Mouse (Mus musculus): Measurements from ENCODE around the gene Acacb.

Acacb gene

DNA sequence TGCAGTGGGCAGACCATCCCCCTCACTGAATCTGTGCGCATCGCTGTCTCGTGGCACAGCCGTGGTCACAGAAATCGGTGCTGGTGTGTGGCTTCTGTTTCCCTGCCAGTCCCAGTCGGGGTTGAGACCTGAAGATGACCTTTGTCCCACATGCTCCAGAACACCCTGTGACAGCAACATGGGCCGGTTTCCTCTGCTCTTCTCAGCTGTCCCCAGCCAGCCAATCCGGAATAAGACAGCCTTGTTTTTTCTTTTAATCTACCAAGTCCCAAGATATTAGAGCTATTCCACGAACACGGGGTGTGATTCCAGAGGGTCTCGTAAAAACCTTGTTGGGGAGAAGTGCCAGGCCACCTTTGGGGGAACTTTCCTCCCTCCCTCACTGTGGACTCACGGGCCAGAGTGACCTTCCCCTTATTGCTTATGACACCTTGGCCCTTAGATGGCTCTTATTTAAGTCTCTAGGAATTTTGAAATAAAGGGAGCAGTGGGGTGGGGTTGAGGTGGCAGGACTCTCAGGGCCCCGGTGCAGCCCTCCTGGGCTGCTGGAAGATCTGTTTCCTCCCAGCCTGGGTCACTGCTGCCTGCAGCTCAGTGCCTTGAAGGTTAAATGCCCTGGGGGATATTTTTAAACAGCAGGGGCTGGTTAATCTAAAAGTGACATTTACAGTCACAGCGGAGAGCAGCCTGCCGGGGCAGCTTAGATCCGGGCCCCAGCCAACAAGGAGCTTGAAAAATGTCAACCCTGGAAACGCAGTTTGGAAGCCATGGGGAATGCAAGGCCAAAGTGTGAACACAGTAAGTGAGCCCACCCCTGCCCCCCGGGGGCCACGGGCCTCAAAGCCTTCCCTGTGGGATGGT lies at the start of gene Acacb:
Acacb (plus strand) TSS at position 508 of the 861 bp plus-strand sequence.
- peak; percentile 33 for DNase-seq (ENCODE audit: low read depth, low spot score)

- DNase-seq (ENCODE audit: low read depth, low spot score), result peak; percentile 95
Measured at GRCm38 (mm10) chr5:114099709-114100389, 46.5 kb upstream of the Acacb start.

DNA sequence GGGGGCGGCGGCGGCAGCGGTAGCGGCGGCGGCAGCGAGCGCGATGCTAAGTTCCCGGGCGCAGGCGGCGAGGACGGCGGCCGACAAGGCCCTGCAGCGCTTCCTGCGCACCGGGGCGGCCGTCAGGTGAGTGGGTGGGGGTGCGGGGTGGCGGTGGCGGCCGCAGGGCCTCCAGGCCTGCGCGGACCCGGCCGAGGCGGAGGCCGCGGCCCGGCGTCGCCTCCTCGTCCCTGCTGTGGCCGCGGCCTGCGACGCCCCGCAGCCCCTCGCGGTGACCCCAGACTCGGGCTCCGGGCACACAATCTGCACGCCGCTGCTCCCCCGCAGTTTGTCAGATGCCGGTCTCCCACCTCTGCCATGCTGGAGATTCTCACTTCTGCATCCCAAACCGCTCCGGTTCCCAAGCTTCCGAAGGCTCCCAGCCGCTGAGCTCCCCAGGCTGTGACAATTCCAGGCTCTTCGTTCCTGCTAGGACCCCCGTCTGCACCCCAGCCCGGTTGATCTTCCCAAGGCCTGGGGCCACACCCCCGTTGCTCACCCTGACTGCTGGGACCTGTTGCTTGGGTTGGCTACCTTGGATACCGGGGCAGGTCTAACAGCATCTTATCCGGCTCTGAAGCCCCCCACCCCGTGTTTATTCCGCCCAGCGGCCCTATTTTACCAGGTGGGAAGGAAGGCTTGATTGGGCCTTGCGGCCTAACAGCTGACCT lies 45.8 kb upstream of the Acacb start:
- no peak for DNase-seq (ENCODE audit: low read depth, low spot score)

GRCm38 (mm10) chr5:114101873-114102272 lies 44.5 kb upstream of the Acacb start:
- DNase-seq (ENCODE audit: low read depth, low spot score), result no peak

GRCm38 (mm10) chr5:114102807-114103206 lies 43.5 kb upstream of the Acacb start:
- DNase-seq (ENCODE audit: low read depth, low spot score), result no peak

DNA sequence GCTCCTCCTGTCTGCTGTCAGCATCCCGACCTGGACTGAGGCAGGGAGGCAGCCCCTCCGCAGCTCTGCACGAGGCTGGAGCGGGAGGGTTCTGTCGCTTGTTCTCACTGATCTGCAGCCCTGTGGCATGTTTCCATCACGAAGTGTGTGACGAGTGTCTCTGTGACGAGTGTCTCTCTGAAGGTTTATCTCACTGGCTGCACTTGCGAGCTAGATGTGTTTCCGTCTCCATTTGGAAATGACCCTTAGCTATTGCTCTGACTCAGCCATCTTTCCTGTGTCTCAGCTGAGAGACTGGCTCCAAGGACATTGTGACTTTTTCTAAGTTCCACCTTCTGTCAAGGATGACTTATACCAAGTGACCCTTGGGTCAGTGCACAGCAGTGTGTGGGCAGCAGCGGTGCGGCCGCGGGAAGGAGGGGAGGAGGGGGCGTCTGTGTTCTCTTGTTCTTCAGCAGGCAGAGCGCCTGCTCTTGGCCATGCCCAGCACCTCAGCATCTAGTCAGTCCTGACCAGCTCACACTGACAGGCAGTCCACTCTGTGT lies 39.9 kb upstream of the Acacb start:
- no peak for DNase-seq (ENCODE audit: low read depth, low spot score)

GRCm38 (mm10) chr5:114113334-114113733 lies 33.0 kb upstream of the Acacb start:
- no peak for DNase-seq (ENCODE audit: low read depth, low spot score)

DNA sequence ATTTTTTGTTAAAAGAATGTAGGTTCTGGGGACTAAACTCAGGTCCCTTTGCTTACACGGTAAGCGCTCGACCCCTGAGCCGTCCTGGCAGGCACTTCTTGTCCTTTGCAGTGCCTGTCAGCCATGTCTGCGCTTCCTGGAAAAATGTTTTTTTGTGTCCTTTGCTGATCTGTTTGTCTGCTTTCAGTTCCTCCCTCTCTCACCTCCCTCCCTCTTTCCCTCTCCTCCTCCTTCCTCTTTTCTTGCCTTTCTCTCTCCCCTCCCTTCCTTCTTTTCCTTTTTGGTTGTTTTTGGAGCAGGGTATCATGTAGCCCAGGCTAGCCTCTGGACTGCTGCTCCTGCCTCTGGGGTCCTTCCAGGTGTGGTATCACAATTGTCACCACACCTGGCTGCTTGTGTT lies 31.3 kb upstream of the Acacb start:
- DNase-seq (ENCODE audit: low read depth, low spot score), result no peak

DNA sequence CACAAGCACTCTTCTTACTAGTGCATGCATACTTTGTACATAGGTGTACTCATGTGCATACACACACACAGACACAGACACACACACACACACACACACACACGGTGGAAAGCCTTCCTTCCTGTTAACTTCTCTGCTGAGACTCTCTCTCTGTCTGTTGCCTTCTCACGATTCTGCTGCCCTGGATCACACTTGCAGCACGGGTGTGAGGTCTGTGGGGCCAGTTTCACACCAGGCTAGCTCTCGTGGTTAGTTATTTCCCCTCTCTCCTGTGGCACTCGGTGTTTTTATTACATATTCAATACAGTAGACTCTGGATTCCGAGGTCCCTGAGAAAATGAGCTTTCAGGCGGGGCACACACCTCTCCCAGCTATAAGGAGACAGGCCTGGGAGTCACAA lies 29.7 kb upstream of the Acacb start:
- DNase-seq (ENCODE audit: low read depth, low spot score), result no peak

GRCm38 (mm10) chr5:114119806-114120205 lies 26.5 kb upstream of the Acacb start:
- DNase-seq (ENCODE audit: low read depth, low spot score), result no peak

- no peak for DNase-seq (ENCODE audit: low read depth, low spot score)
Measured at GRCm38 (mm10) chr5:114126008-114126407, 20.3 kb upstream of the Acacb start.

- DNase-seq (ENCODE audit: low read depth, low spot score), result no peak
Measured at GRCm38 (mm10) chr5:114126499-114127244, 19.7 kb upstream of the Acacb start.

DNA sequence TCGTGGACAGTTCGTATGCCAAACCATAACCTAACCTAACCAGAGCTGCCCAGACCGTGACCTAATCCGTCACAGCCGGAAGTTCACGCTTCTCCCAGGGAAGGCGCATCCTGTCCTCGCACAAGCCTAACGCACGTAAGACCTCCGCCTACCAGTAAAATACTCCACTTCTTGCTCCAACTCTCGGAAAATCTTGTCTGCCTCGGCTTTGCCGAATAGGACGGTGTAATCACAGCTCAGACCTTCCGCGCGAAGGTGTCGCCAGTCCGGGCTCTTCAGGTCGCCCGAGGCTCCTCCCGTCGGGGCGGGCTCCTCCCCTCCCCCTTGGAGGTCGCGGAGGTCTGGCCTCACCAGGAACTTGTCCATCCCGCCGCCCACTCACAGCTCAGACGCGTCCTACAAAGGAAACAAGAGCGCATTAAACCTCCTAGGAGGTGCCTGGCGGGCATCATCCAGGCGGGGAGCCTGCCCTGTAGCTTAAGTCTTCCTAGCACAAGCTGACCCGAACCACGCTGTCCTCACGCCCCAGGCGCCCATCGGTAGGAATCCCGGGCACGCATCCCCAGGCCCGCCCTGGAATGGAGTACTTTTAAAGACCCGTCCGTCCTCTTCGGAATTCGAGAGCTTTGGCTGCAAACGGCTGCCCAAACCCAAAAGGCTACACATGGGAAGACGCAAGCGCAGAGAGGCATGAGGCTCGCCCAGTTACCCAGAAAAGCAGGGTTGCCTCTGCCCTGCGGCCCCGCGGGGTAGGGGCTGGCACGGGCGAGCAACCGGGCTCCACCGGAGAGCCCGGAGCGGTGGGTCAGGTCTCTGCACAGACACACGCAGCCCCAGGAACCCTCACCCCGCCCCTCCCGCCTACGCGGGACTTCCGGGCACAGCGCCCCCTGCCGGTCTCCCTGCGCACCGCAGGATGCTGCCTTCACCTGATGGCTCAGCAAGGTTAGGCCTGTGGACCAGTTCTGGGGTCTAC lies 18.7 kb upstream of the Acacb start, which contains the start of gene Alkbh2:
Alkbh2 (minus strand) TSS at position 845 of the 976 bp plus-strand sequence.
- peak; percentile 86 for DNase-seq (ENCODE audit: low read depth, low spot score)

- DNase-seq (ENCODE audit: low read depth, low spot score), result no peak
Measured at GRCm38 (mm10) chr5:114129550-114130210, 16.7 kb upstream of the Acacb start.

DNA sequence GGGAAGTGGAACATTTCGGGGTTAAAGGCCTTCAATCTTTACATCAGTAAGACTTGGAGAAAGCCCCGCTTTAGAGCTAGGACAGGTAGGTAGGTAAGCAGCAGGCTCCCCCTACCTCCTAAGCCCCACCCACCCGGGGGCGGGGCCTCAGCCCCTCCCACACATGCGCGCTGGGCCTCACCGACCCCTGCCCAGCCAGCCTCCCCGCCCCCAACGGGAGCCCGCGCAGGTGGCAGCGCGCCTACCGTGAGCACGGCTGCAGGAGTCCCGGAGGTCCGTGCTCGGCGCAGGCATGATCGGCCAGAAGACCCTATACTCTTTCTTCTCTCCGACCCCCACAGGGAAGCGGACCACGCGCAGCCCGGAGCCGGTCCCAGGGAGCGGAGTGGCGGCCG lies 16.1 kb upstream of the Acacb start, which contains the start of gene Ung:
Ung (plus strand) TSS at position 176 of the 395 bp plus-strand sequence.
- DNase-seq (ENCODE audit: low read depth, low spot score), result peak; percentile 75

DNA sequence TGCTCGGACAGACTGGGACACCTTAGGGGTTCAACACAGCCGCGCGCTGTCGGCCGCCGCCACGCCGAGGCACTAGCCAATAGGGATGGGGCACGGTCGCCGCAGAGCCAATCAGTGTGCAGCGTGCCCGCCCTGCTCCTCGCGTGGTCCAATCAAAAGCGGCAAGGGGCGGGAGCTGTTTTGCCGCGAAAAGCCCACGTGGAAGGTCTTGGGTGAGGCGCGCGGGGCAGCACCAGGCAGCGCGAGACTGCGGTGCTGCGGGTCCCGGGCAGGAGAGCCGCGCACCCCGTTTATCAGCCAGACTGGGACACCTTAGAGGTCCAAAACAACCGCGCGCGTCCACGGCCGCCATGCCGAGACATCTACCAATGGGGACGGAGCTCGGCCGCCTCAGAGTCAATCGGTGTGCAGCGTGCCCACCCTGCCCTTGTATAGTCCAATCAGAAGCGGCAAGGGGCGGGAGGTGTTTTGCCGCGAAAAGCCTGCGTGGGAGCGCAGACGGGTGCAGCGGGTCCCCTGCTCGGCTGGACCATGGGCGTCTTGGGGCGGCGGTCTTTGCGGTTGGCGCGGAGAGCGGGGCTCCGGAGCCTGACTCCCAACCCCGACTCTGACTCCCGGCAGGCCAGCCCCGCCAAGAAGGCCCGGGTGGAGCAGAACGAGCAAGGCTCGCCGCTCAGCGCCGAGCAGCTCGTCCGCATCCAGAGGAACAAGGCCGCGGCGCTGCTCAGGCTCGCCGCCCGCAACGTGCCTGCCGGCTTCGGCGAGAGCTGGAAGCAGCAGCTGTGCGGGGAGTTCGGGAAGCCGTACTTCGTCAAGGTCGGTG lies 15.4 kb upstream of the Acacb start:
- peak; percentile 90 for DNase-seq (ENCODE audit: low read depth, low spot score)

DNA sequence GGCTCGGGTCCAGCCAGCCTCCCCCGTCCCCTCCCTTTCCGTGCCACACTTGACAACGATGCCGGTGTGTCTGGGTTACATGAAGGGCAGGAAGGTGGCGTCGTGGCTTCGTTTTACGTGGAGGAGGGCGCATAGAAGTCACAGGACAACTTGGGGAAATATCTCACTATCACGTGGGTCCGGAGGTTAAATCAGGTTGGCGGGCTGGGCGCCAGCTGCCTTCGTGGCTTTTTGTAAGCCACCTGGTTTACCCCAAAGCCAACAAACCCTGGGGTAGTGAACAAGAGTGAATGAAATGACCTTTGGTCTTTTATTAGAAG lies 14.9 kb upstream of the Acacb start:
- peak; percentile 43 for DNase-seq (ENCODE audit: low read depth, low spot score)

- no peak for DNase-seq (ENCODE audit: low read depth, low spot score)
Measured at GRCm38 (mm10) chr5:114132841-114133240, 13.5 kb upstream of the Acacb start.

DNA sequence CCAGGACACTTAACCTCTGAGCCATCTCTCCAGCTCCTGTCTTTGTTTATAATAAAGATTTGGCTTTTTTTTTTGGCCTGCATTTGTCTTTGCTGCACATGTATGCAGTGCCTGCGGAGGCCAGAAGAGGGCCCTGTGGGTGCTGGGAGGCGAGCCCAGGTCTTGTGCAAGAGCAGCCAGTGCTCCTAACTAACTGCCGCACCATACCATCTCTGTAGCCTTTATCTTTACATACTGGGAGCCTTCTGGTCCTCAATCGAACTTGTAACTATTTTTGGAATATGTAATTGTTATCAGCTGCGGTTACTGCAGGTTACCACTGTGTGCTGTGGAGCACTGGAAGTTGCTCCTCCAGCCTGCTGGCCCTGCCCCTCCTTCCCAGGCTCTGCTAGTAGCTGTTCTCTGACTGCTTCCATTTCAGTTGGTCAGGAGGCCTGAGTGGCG lies 12.2 kb upstream of the Acacb start:
- no peak for DNase-seq (ENCODE audit: low read depth, low spot score)
